Mouse (Mus musculus) forebrain, embryonic 13.5 days (tissue): Measurements from ENCODE around the gene Dscam. TPM values are rescaled to one million over a fixed set of nuclear protein-coding genes. Genes with fewer than 3 reads are reported as not detected.
A peak's percentile ranks its signal among the peaks of the same experiment; 100 is the strongest.

Experiments
- ATAC-seq: fragments of 200-750 bp; cut with Nextera tagmentation; 2 replicates; pipeline ENCODE4 v1.8.0; 2017
- H3K27ac ChIP-seq: fragments of 300-500 bp; sonication (generic); 2 replicates; pipeline ENCODE4 v1.5.1; 2015; ENCODE audit warnings: inconsistent platforms, mild to moderate bottlenecking, moderate library complexity
- H3K27me3 ChIP-seq: fragments of 300-500 bp; sonication (generic); 2 replicates; pipeline ENCODE4 v1.6.1; 2015; ENCODE audit warnings: mild to moderate bottlenecking, inconsistent platforms
- H3K36me3 ChIP-seq: fragments of 300-500 bp; sonication (generic); 2 replicates; pipeline ENCODE4 v1.6.1; 2015; ENCODE audit warnings: mild to moderate bottlenecking, inconsistent platforms; ENCODE audit not compliant: poor library complexity, severe bottlenecking
- H3K4me1 ChIP-seq: fragments of 300-500 bp; sonication (generic); 2 replicates; pipeline ENCODE4 v1.6.1; 2015; ENCODE audit warnings: inconsistent platforms
- H3K4me2 ChIP-seq: fragments of 300-500 bp; sonication (generic); 2 replicates; pipeline ENCODE4 v1.6.1; 2015; ENCODE audit warnings: inconsistent platforms, mild to moderate bottlenecking, moderate library complexity
- H3K4me3 ChIP-seq: fragments of 300-500 bp; sonication (generic); 2 replicates; pipeline ENCODE4 v1.5.1; 2015; ENCODE audit warnings: mild to moderate bottlenecking, inconsistent platforms
- H3K9ac ChIP-seq: fragments of 300-500 bp; sonication (generic); 2 replicates; pipeline ENCODE4 v1.6.1; 2015; ENCODE audit warnings: mild to moderate bottlenecking, inconsistent platforms
- H3K9me3 ChIP-seq: fragments of 300-500 bp; sonication (generic); replicated peaks from 2 replicates; pipeline ENCODE4 v1.6.1; 2016; ENCODE audit warnings: inconsistent platforms
- WGBS: fragments of 180-500 bp; shearing (Covaris S2); methylation state at CpG from one replicate; pipeline ENCODE4 v1.1.7; 2015; 5-methylcytosine and 5-hydroxymethylcytosine counted together
- polyA plus RNA-seq: library from polyadenylated mRNA; unstranded; fragments of >200 nt; fragmentation: Nextera tagmentation; extraction: Ambion mirVana; gene quantifications from 2 replicates; pipeline ENCODE4 v1.2.1, GENCODE M21; 2015

Gene Dscam
- polyA plus RNA-seq, 1 experiment from 2014 or later, result 3.5 TPM

GRCm38 (mm10) chr16:96926977-96927376, 243.6 kb downstream of the Dscam start:
- peaks cover 9% of the 10 kb centered on the region; the same call in 1 of the 2 replicates for H3K4me1 ChIP-seq
- no peak overlapping the region for H3K4me3 ChIP-seq
- no peaks in the 10 kb centered on the region for H3K36me3 ChIP-seq
- peak overlapping the region; percentile 66 for H3K27ac ChIP-seq
- no peak overlapping the region for H3K4me2 ChIP-seq
- 47% methylated on average over 3 of the region's 3 CpGs for WGBS
- peak; percentile 73 for ATAC-seq
- H3K27me3 ChIP-seq, result no peaks in the 10 kb centered on the region
- no peak overlapping the region for H3K9ac ChIP-seq
- no peaks in the 10 kb centered on the region for H3K9me3 ChIP-seq

DNA sequence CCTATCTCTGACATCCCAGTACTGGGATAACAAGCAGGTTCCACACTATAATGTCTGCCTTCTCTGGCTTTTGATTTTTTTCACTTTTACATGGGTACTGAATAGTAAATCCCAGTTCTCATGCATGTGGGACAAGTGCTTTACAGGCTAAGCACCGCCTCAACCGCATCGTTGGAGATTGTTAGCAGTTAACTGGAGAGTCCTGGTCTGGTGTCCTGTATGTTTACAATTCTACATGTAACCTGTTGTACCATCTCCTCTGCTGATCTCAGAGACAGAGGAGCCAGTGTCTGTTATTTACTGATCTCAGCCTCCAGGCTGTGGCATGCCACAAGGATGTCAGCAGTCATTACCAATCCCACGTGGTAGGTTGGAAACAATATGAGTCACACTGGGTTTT, 246.6 kb downstream of the Dscam start:
- ATAC-seq, result no peak
- Histone ChIP-seq H3K9ac (no peak overlapping the region), H3K27me3 (no peaks in the 10 kb centered on the region), H3K36me3 (no peaks in the 10 kb centered on the region), H3K4me2 (no peak overlapping the region), H3K27ac (no peak overlapping the region), H3K4me3 (no peak overlapping the region), H3K4me1 (peaks cover 24% of the 10 kb centered on the region), H3K9me3 (no peaks in the 10 kb centered on the region)
- 92% methylated on average over 4 of the region's 4 CpGs for WGBS

GRCm38 (mm10) chr16:96914495-96914894, 256.1 kb downstream of the Dscam start:
- Histone ChIP-seq H3K27me3 (no peaks in the 10 kb centered on the region), H3K36me3 (no peaks in the 10 kb centered on the region), H3K4me3 (no peak overlapping the region), H3K4me1 (peaks cover 15% of the 10 kb centered on the region), H3K9me3 (no peaks in the 10 kb centered on the region), H3K9ac (no peak overlapping the region), H3K4me2 (no peak overlapping the region), H3K27ac (no peak overlapping the region)
- no peak for ATAC-seq
- WGBS, result 90% methylated on average over 3 of the region's 3 CpGs

GRCm38 (mm10) chr16:96912836-96913235, 257.7 kb downstream of the Dscam start:
- Histone ChIP-seq H3K27ac (no peak overlapping the region), H3K4me1 (peaks cover 14% of the 10 kb centered on the region; the same call in 1 of the 2 replicates), H3K4me2 (no peak overlapping the region), H3K9ac (no peak overlapping the region), H3K9me3 (no peaks in the 10 kb centered on the region), H3K36me3 (no peaks in the 10 kb centered on the region), H3K4me3 (no peak overlapping the region), H3K27me3 (no peaks in the 10 kb centered on the region)
- 76% methylated on average over 7 of the region's 7 CpGs for WGBS
- ATAC-seq, result no peak

GRCm38 (mm10) chr16:96912103-96912502, 258.4 kb downstream of the Dscam start:
- ATAC-seq, result no peak
- peaks cover 14% of the 10 kb centered on the region; the same call in 1 of the 2 replicates for H3K4me1 ChIP-seq
- WGBS, result 94% methylated on average over 2 of the region's 2 CpGs
- H3K9me3 ChIP-seq, result no peaks in the 10 kb centered on the region
- no peak overlapping the region for H3K27ac ChIP-seq
- no peaks in the 10 kb centered on the region for H3K36me3 ChIP-seq
- no peak overlapping the region for H3K4me3 ChIP-seq
- H3K4me2 ChIP-seq, result no peak overlapping the region
- no peaks in the 10 kb centered on the region for H3K27me3 ChIP-seq
- H3K9ac ChIP-seq, result no peak overlapping the region

DNA sequence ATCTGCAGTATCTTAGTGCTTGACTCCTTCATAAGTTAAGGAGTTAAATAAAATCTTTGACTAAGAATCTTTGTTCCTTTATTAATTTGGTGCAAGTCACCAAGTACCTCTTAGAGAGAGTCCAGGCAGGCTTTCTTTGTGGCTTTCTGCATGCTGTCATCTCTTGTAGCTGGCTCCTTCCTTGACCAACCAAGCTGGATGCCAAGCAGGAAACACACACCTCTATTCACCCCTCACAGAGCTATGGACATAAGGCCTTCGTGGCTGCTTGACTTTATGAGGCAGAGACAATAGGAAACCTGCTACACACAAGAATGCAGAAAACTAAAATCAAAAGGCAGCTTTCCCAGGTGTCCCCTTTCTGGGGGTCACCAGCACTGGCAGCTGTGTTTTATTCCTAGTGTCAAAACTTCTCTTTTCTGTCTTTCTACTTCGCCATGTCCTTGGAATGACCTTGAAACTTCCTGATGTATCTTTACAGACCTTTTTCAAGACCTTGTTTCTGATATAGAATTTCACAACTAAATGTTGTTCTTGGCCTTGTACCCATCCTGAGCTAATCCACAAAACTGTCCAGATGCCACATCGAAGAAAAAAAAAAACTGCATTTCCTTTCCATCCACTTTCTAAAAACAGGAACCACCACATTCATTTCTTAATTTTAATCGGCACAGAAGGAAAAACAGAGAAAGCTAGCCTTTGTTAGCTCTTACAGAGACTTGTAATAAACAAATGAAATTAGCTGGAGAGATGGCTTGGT, 260.0 kb downstream of the Dscam start:
- no peak overlapping the region for H3K9ac ChIP-seq
- no peaks in the 10 kb centered on the region for H3K36me3 ChIP-seq
- 70% methylated on average over 4 of the region's 4 CpGs for WGBS
- no peaks in the 10 kb centered on the region for H3K27me3 ChIP-seq
- no peaks in the 10 kb centered on the region for H3K9me3 ChIP-seq
- no peak overlapping the region for H3K27ac ChIP-seq
- H3K4me1 ChIP-seq, result peaks cover 14% of the 10 kb centered on the region; the same call in 1 of the 2 replicates
- ATAC-seq, result no peak
- H3K4me2 ChIP-seq, result no peak overlapping the region
- H3K4me3 ChIP-seq, result no peak overlapping the region

DNA sequence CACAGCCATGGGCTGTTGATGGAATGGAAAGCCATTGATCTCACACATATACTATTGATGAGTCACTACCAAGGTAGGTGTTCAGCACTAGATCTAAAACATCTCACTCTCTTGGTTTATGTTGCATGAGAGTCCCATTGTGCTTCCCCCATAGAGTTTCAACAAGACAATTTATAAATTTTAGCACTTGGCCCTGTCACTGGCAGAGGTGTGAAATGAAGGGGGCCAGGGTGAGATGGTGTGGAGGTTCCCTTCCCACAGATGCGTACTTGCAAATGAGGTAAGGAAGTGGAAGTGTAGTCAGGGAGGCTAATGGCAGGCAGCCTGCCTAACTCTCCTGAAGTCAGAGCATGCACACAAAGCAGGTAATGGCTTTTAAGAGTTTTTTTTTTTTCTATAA, 262.7 kb downstream of the Dscam start:
- WGBS, result 68% methylated on average over 1 of the region's 1 CpGs
- H3K9ac ChIP-seq, result no peak overlapping the region
- no peak overlapping the region for H3K4me2 ChIP-seq
- no peaks in the 10 kb centered on the region for H3K36me3 ChIP-seq
- H3K4me3 ChIP-seq, result no peak overlapping the region
- H3K27ac ChIP-seq, result no peak overlapping the region
- ATAC-seq, result no peak
- H3K4me1 ChIP-seq, result peaks cover 8% of the 10 kb centered on the region; the same call in 1 of the 2 replicates
- H3K27me3 ChIP-seq, result no peaks in the 10 kb centered on the region
- no peaks in the 10 kb centered on the region for H3K9me3 ChIP-seq

- H3K36me3 ChIP-seq, result no peaks in the 10 kb centered on the region
- no peaks in the 10 kb centered on the region for H3K9me3 ChIP-seq
- H3K9ac ChIP-seq, result no peak overlapping the region
- no peak overlapping the region for H3K27ac ChIP-seq
- 84% methylated on average over 1 of the region's 1 CpGs for WGBS
- H3K27me3 ChIP-seq, result no peaks in the 10 kb centered on the region
- no peak overlapping the region for H3K4me2 ChIP-seq
- no peak overlapping the region for H3K4me3 ChIP-seq
- ATAC-seq, result no peak
- H3K4me1 ChIP-seq, result peaks cover 1% of the 10 kb centered on the region; the same call in 1 of the 2 replicates
Measured at GRCm38 (mm10) chr16:96907081-96907480, 263.5 kb downstream of the Dscam start.

- Histone ChIP-seq H3K36me3 (no peaks in the 10 kb centered on the region), H3K4me3 (no peak overlapping the region), H3K27me3 (no peaks in the 10 kb centered on the region), H3K27ac (no peak overlapping the region), H3K9me3 (no peaks in the 10 kb centered on the region), H3K9ac (no peak overlapping the region), H3K4me1 (no peaks in the 10 kb centered on the region), H3K4me2 (no peak overlapping the region)
- ATAC-seq, result no peak
- WGBS, result 87% methylated on average over 2 of the region's 2 CpGs
Measured at GRCm38 (mm10) chr16:96906630-96907029, 263.9 kb downstream of the Dscam start.

- Histone ChIP-seq H3K9ac (no peak overlapping the region), H3K27ac (no peak overlapping the region), H3K9me3 (no peaks in the 10 kb centered on the region), H3K4me1 (no peaks in the 10 kb centered on the region), H3K36me3 (no peaks in the 10 kb centered on the region), H3K4me3 (no peak overlapping the region), H3K27me3 (no peaks in the 10 kb centered on the region), H3K4me2 (no peak overlapping the region)
- 55% methylated on average over 2 of the region's 2 CpGs for WGBS
- no peak for ATAC-seq
Measured at GRCm38 (mm10) chr16:96904761-96905160, 265.8 kb downstream of the Dscam start.

DNA sequence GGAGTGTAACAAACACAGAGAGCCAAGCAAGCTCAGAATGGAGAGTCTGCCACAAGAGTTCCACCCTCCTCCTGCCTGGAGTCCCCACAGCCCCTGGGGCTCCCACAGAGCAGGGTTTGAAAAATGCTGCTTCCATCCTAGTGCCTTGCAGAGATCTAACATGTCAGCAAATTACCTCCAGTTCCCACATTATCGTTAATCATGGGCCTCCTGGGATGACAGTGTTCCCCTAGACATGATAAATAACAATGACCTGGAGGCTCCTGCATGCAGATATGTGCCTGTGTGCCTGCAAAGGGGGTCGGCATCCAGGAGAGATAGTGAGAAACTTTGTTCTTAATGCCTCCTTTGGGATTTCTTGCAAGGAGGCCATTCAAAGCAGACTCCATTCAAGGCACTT, 266.2 kb downstream of the Dscam start:
- no peak overlapping the region for H3K27ac ChIP-seq
- no peaks in the 10 kb centered on the region for H3K27me3 ChIP-seq
- H3K4me3 ChIP-seq, result no peak overlapping the region
- no peaks in the 10 kb centered on the region for H3K4me1 ChIP-seq
- 40% methylated on average over 2 of the region's 2 CpGs for WGBS
- no peak overlapping the region for H3K9ac ChIP-seq
- H3K9me3 ChIP-seq, result no peaks in the 10 kb centered on the region
- H3K36me3 ChIP-seq, result no peaks in the 10 kb centered on the region
- ATAC-seq, result no peak
- no peak overlapping the region for H3K4me2 ChIP-seq

DNA sequence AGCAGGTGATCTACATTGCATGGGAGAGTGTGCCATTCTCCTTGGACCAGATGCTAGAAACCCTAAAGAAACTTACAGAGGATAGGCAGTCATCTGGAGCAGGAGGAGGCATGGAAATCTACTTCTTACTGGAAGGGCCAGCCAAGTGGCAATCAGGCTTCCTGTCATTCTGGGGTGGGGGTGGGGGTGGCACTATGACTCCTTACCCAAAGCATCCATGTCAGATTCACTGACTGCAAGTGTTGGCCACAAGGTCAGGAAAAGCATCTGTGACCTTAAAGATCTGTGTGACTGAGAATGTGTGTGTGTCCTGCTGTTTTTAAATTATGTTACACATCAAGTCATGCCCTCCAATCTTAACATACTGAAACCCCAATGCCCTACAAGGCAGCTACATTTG, 268.0 kb downstream of the Dscam start:
- no peaks in the 10 kb centered on the region for H3K27me3 ChIP-seq
- no peak for ATAC-seq
- no peaks in the 10 kb centered on the region for H3K36me3 ChIP-seq
- no peak overlapping the region for H3K27ac ChIP-seq
- 0 out of 2 replicates have a peak, but pooled peaks cover under 1% of the 10 kb centered on the region for H3K4me1 ChIP-seq
- no peaks in the 10 kb centered on the region for H3K9me3 ChIP-seq
- H3K4me2 ChIP-seq, result no peak overlapping the region
- no peak overlapping the region for H3K4me3 ChIP-seq
- no peak overlapping the region for H3K9ac ChIP-seq
